Mouse (Mus musculus): ENCODE measurements around the gene Dab1. TPM values are rescaled to one million over a fixed set of nuclear protein-coding genes. Genes with fewer than 3 reads are reported as not detected.

Dab1 gene
- polyA plus RNA-seq, 1 experiment, result not detected

DNA sequence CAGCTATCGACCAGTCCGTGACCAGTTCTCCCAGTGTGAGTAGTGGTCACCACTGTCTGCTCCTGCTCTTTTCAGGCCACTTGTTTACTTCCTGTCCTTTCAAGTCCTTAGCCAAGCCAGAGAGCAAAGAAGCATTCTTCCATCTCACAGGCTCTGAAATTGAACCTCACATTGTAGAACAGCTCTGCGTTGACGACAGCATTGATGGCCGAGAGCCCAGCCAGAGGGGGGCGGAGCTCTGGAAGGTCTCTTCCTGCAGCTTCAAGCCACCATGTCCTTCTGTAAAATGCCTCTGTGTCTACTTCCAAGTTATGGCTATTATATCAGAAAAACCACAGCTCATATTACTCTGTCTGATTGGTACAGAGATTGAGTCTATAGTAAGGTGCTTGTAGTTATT lies 1127.3 kb downstream of the Dab1 start:
- no peaks in the 10 kb centered on the region for H3K79me3 ChIP-seq (ENCODE audit: low read depth)
- no peaks in the 10 kb centered on the region for H3K36me3 ChIP-seq (ENCODE audit: control insufficient read depth, insufficient read depth)
- H3ac ChIP-seq (ENCODE audit: control insufficient read depth, insufficient read length, low read depth), result no peak overlapping the region
- H3K4me3 ChIP-seq (ENCODE audit: insufficient read depth, poor library complexity, severe bottlenecking), result no peak overlapping the region
- no peak for TF ChIP-seq USF1 (IDR thresholded peaks at IDR 0.05; ENCODE audit: low read depth)
- no peak for TF ChIP-seq CTCF (IDR thresholded peaks at IDR 0.05; ENCODE audit: control insufficient read depth, insufficient read depth, insufficient read length)
- no peaks in the 10 kb centered on the region for H3K27me3 ChIP-seq (ENCODE audit: control insufficient read depth, insufficient read depth, insufficient read length)
- H3K79me2 ChIP-seq (ENCODE audit: control insufficient read depth, insufficient read depth), result no peaks in the 10 kb centered on the region

DNA sequence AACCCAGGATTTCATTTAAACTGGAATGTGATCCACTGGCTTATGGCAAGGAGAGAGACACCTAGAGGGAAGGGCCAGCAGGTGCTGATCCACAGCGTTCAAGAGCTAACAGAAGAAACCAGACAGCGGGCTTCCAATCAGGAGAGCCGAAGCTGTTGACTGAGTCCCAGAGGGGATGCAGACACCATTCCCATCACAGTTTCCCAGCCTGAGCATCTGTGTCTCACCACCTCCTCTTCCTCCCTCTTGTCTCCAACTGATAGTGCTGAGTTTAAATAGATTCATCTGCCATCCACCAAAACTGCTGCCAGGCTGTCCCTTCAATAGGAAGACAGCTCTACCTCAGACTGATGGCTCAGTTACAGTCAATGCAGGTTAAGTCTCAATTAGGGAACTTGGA lies 1134.9 kb downstream of the Dab1 start:
- no peaks in the 10 kb centered on the region for H3K79me2 ChIP-seq (ENCODE audit: control insufficient read depth, insufficient read depth)
- H3ac ChIP-seq (ENCODE audit: control insufficient read depth, insufficient read length, low read depth), result no peak overlapping the region
- no peak overlapping the region for H3K4me3 ChIP-seq (ENCODE audit: insufficient read depth, poor library complexity, severe bottlenecking)
- no peaks in the 10 kb centered on the region for H3K36me3 ChIP-seq (ENCODE audit: control insufficient read depth, insufficient read depth)
- no peaks in the 10 kb centered on the region for H3K79me3 ChIP-seq (ENCODE audit: low read depth)
- no peaks in the 10 kb centered on the region for H3K27me3 ChIP-seq (ENCODE audit: control insufficient read depth, insufficient read depth, insufficient read length)
- no peak for TF ChIP-seq CEBPB (IDR thresholded peaks at IDR 0.05; ENCODE audit: low read depth)
- TF ChIP-seq MYOD1 (IDR thresholded peaks at IDR 0.05; ENCODE audit: control insufficient read depth, insufficient read length, low read depth), result no peak
- TF ChIP-seq MYOG (IDR thresholded peaks at IDR 0.05; ENCODE audit: control insufficient read depth, extremely low read depth, insufficient read length), result no peak
- no peak for TF ChIP-seq USF1 (IDR thresholded peaks at IDR 0.05; ENCODE audit: low read depth)
- TF ChIP-seq MAX (IDR thresholded peaks at IDR 0.05), result no peak
- TF ChIP-seq FOSL1 (IDR thresholded peaks at IDR 0.05; ENCODE audit: insufficient read depth, low read length, poor library complexity, severe bottlenecking), result no peak
- TF ChIP-seq CTCF (IDR thresholded peaks at IDR 0.05; ENCODE audit: control insufficient read depth, insufficient read depth, insufficient read length), result no peak

DNA sequence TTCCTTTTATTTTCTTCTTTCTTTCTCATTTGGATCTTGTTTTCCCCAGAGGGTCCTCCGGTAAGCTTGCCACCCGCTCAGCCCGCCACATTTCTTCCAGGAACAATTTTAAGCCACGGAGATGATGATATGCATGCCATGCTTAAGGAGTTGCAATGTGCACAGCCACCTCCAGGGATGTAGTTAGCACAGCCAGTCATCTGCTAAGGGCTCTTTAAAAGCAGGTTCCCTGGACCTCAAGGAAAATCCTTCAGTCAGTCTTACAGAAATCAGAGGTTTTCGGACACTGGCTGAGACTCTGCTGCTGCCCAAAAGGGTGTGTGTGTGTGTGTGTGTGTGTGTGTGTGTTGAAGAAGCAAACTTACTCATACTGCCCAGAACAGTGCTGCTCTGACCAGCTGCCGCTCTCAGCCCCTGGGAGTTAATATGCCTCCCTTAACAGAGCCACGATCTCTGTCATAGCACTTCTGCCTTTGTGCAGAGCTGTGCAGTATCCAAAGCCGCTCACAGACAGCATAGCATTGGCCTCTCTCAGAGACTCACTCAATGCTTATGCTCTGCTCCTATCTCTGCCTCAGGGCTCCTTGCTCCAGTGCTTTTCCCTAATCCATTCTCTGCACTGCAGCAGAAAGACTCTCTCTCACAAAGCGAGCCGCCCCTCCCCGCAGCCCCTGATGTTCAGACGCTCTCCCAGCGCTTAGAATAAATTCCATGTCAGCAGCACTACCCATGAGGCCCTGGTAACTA lies 1141.9 kb downstream of the Dab1 start:
- Histone ChIP-seq H3ac (ENCODE audit: control insufficient read depth, insufficient read length, low read depth) (no peak overlapping the region), H3K79me2 (ENCODE audit: control insufficient read depth, insufficient read depth) (no peaks in the 10 kb centered on the region), H3K4me3 (ENCODE audit: insufficient read depth, poor library complexity, severe bottlenecking) (no peak overlapping the region), H3K79me3 (ENCODE audit: low read depth) (no peaks in the 10 kb centered on the region), H3K27me3 (ENCODE audit: control insufficient read depth, insufficient read depth, insufficient read length) (no peaks in the 10 kb centered on the region), H3K36me3 (ENCODE audit: control insufficient read depth, insufficient read depth) (no peaks in the 10 kb centered on the region)
- TF ChIP-seq MYOG (IDR thresholded peaks at IDR 0.05; ENCODE audit: control insufficient read depth, extremely low read depth, insufficient read length), result no peak
- TF ChIP-seq CEBPB (IDR thresholded peaks at IDR 0.05; ENCODE audit: low read depth), result no peak
- TF ChIP-seq CTCF (IDR thresholded peaks at IDR 0.05; ENCODE audit: control insufficient read depth, insufficient read depth, insufficient read length), result no peak
- TF ChIP-seq USF1 (IDR thresholded peaks at IDR 0.05; ENCODE audit: low read depth), result no peak
- TF ChIP-seq MYOD1 (IDR thresholded peaks at IDR 0.05; ENCODE audit: control insufficient read depth, insufficient read length, low read depth), result no peak
- no peak for TF ChIP-seq FOSL1 (IDR thresholded peaks at IDR 0.05; ENCODE audit: insufficient read depth, low read length, poor library complexity, severe bottlenecking)
- no peak for TF ChIP-seq MAX (IDR thresholded peaks at IDR 0.05)

DNA sequence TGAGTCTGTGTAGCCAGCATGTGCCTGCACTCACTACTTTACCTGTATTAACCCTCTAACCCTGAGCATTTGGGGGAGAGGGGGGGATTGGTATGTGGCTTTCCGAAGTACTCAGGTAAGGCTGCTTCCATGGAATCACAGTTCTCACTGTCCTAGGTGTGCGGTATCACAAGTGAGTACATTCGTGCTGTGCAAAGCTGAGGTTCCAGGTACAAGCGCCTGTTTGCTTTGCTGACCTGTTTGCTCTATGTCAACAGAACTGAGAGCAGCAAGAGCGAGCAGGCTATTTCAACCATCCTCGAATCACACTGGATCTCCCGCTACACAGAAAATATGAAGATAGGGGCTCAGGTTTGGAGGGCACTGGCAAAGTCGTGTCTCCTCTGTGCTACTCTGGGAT lies 1146.9 kb downstream of the Dab1 start, which contains the start of gene C8b:
C8b (plus strand) TSS at position 253 of the 400 bp plus-strand sequence.
- Histone ChIP-seq H3K4me3 (ENCODE audit: insufficient read depth, poor library complexity, severe bottlenecking) (no peak within 1 kb of the TSS), H3K79me3 (ENCODE audit: low read depth) (no peaks in the 10 kb centered on the region), H3K79me2 (ENCODE audit: control insufficient read depth, insufficient read depth) (no peaks in the 10 kb centered on the region), H3K36me3 (ENCODE audit: control insufficient read depth, insufficient read depth) (no peaks in the 10 kb centered on the region), H3K27me3 (ENCODE audit: control insufficient read depth, insufficient read depth, insufficient read length) (no peaks in the 10 kb centered on the region), H3ac (ENCODE audit: control insufficient read depth, insufficient read length, low read depth) (no peak within 1 kb of the TSS)
- no peak for TF ChIP-seq CTCF (IDR thresholded peaks at IDR 0.05; ENCODE audit: control insufficient read depth, insufficient read depth, insufficient read length)
- TF ChIP-seq MYOD1 (IDR thresholded peaks at IDR 0.05; ENCODE audit: control insufficient read depth, insufficient read length, low read depth), result no peak
- no peak for TF ChIP-seq MAX (IDR thresholded peaks at IDR 0.05)
- TF ChIP-seq USF1 (IDR thresholded peaks at IDR 0.05; ENCODE audit: low read depth), result no peak
- TF ChIP-seq CEBPB (IDR thresholded peaks at IDR 0.05; ENCODE audit: low read depth), result no peak
- TF ChIP-seq FOSL1 (IDR thresholded peaks at IDR 0.05; ENCODE audit: insufficient read depth, low read length, poor library complexity, severe bottlenecking), result no peak
- no peak for TF ChIP-seq MYOG (IDR thresholded peaks at IDR 0.05; ENCODE audit: control insufficient read depth, extremely low read depth, insufficient read length)

DNA sequence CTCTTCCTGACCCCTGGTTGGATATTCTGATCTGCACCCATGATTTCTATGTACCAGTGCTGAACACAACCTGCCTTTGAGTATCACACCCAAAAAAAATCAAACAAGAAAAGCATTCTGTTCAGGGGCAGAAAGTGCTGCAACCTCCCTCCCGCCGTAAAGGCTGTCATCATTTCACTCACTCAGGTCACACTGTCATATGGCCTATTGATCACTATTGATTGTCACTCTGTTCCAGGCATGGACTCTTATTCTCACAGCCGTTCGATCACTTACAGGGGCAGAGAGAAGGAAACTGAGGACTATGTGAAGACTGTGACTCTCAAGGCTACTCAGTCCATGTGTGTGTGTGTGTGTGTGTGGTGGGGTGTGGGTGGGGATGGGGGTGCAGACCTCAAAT lies 1149.0 kb downstream of the Dab1 start:
- TF ChIP-seq MAX (IDR thresholded peaks at IDR 0.05) (no peak), CTCF (IDR thresholded peaks at IDR 0.05; ENCODE audit: control insufficient read depth, insufficient read depth, insufficient read length) (no peak)
- no peaks in the 10 kb centered on the region for H3K36me3 ChIP-seq (ENCODE audit: control insufficient read depth, insufficient read depth)
- H3K79me2 ChIP-seq (ENCODE audit: control insufficient read depth, insufficient read depth), result no peaks in the 10 kb centered on the region
- H3K79me3 ChIP-seq (ENCODE audit: low read depth), result no peaks in the 10 kb centered on the region
- no peaks in the 10 kb centered on the region for H3K27me3 ChIP-seq (ENCODE audit: control insufficient read depth, insufficient read depth, insufficient read length)
- H3K4me3 ChIP-seq (ENCODE audit: insufficient read depth, poor library complexity, severe bottlenecking), result no peak overlapping the region
- no peak overlapping the region for H3ac ChIP-seq (ENCODE audit: control insufficient read depth, insufficient read length, low read depth)

DNA sequence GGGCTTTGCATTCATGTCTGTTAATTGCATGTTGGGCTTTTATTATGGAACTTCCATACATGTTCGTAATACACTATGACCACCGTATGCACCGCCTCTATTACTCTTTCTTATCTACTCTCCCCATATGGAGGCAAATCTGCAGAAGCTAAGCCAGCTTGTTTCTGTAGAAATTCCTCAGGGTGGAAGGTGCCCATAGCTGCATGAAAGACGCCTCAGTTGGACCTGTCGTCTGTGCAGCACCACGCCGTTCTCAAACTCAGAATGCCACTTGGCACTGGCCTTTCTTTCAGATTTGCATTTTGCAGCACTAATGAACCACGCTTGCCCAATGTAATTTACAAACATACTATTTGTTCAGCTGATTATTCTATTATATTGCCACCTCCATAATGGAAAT lies 1150.4 kb downstream of the Dab1 start:
- no peaks in the 10 kb centered on the region for H3K36me3 ChIP-seq (ENCODE audit: control insufficient read depth, insufficient read depth)
- H3ac ChIP-seq (ENCODE audit: control insufficient read depth, insufficient read length, low read depth), result no peak overlapping the region
- no peaks in the 10 kb centered on the region for H3K27me3 ChIP-seq (ENCODE audit: control insufficient read depth, insufficient read depth, insufficient read length)
- TF ChIP-seq USF1 (IDR thresholded peaks at IDR 0.05; ENCODE audit: low read depth), result no peak
- TF ChIP-seq MYOD1 (IDR thresholded peaks at IDR 0.05; ENCODE audit: control insufficient read depth, insufficient read length, low read depth), result no peak
- no peak for TF ChIP-seq MYOG (IDR thresholded peaks at IDR 0.05; ENCODE audit: control insufficient read depth, extremely low read depth, insufficient read length)
- TF ChIP-seq CEBPB (IDR thresholded peaks at IDR 0.05; ENCODE audit: low read depth), result no peak
- no peak overlapping the region for H3K4me3 ChIP-seq (ENCODE audit: insufficient read depth, poor library complexity, severe bottlenecking)
- no peaks in the 10 kb centered on the region for H3K79me3 ChIP-seq (ENCODE audit: low read depth)
- H3K79me2 ChIP-seq (ENCODE audit: control insufficient read depth, insufficient read depth), result no peaks in the 10 kb centered on the region
